Mouse (Mus musculus) stomach, postnatal 0 days (tissue): ENCODE data around the gene Cul7.

Experiments used
- CTCF ChIP-seq: IDR thresholded peaks from 2 replicates; pipeline ENCODE4 v1.5.1; 2016; ENCODE audit warnings: antibody characterized with exemption, low read depth, mild to moderate bottlenecking, moderate library complexity
- EP300 ChIP-seq: optimal IDR thresholded peaks from 2 replicates; pipeline ENCODE3; 2016; ENCODE audit warnings: antibody characterized with exemption

DNA sequence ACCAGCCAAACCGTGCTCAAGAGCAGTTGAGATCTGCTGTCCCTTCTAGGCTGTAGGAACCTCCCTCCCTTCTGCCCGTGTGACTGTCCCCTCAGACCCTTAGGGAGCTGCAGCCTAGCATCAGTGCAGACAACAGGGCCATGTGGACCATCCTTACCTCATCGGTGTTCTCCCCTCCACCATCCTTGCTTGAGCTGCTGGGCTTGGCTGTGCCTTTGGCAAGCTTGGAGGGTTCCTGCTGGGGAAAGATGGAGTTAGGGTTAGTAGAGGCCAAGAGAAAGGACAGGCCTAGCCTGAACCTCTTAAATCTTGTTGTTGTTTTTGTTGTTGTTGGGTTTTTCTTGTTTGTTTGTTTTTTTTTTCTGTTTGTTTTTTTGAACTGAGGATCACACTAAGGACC, 49.8 kb downstream of the Cul7 start:
- TF ChIP-seq CTCF, result no peak
- TF ChIP-seq EP300, result no peak
